Mouse (Mus musculus) B cell, adult 2 months (primary cell): ENCODE data around the gene Efnb1.

Source experiments
- DNase-seq, 2 experiments: peaks; one replicate each; pipeline ENCODE4 v3.0.0; 2022

Gene Efnb1

GRCm38 (mm10) chrX:99154358-99154757 lies 18.4 kb downstream of the Efnb1 start:
- no peak for DNase-seq

DNA sequence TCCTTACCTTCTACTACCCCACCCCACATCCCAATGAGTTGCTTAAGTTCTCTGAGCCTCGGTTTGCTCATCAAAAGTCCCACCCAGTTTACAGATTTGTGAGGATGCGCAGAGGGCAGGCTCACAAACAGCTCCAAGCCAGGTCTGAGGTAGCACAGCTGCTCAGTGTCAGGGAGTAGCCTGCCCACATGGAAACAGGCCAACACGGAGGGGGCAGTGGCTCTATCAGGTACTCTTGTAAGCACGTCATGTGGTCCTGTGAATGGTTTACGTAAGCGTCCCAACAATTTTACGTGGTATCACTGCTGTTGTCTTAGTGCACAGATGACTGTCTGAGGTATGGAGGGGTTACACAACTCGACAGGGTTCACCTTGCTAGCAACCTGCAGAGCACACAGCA lies 23.1 kb downstream of the Efnb1 start:
- no peak for DNase-seq

GRCm38 (mm10) chrX:99164111-99164510 lies 28.2 kb downstream of the Efnb1 start:
- DNase-seq = no peak

GRCm38 (mm10) chrX:99164855-99165368 lies 29.0 kb downstream of the Efnb1 start:
- DNase-seq = no peak

- no peak for DNase-seq
Measured at GRCm38 (mm10) chrX:99167014-99167413, 31.1 kb downstream of the Efnb1 start.

- DNase-seq = no peak
Measured at GRCm38 (mm10) chrX:99167550-99167949, 31.6 kb downstream of the Efnb1 start.

DNA sequence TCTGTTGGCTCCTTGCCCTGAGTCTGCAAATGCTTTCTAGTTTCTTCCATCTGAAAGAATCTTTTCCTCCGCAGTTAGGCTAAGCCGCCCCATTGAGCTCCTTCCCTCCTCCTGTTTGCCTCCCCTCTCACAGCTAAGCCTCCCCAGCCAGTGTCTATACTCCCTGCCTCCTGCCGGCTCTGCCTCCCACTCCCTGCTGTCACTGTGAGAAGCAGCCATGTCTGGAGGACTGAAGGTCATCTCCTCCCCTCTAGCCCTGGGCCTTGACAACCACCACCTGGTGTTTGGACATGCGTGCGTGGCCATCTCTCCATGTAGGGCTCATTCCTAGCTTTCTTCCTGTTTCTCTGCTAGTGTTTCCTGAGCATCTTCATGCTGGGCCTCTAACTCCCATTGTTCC lies 36.4 kb downstream of the Efnb1 start:
- no peak for DNase-seq

- DNase-seq = no peak
Measured at GRCm38 (mm10) chrX:99185081-99185596, 49.2 kb downstream of the Efnb1 start.

DNA sequence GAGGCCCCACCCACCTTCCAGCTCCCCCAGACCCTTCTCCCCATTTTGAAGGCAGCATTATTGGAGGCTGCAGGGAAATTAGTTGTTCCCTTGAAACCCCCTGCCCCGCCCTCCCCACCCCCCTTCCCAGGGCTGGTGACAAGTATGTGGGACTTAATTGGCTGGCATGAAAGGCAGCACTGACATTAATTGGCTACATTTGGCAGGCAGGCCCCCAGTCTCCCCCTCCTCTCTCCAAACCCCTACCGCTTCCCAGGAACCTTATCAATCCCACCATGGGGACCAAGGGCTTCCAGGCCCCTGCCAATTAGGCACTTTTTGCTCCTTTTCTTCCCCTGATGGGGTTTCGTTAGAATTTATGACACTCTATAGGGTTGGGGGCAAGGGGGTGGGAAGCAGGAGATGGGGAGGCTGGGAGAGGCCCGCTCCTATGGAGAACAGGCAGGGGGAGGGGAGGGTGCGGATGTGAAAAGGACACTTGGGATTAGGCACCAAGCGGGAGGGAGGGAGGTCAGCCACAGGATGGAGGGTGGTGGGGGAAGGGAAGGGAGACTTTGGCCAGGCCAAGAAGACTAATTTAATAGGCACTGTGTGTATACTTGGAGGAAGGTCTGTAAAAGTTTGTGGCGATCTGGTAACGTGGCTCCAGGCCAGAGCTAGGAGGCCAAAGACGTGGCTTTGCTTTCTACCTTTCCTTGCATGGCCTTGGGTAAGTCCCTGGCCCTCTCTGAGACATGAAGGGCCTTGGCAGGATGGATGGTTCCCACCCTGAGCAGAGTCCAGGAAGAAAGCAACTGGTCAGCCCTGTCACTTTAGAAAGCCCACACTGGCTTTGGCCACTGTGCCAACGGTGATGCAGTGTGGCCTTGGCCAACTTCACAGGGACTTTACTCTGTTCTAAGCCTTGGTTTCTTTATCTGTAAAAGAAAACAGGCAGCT lies 50.8 kb downstream of the Efnb1 start:
- no peak for DNase-seq

GRCm38 (mm10) chrX:99191441-99192087 lies 55.6 kb downstream of the Efnb1 start:
- no peak for DNase-seq

GRCm38 (mm10) chrX:99196910-99197309 lies 61.0 kb downstream of the Efnb1 start:
- DNase-seq = no peak

DNA sequence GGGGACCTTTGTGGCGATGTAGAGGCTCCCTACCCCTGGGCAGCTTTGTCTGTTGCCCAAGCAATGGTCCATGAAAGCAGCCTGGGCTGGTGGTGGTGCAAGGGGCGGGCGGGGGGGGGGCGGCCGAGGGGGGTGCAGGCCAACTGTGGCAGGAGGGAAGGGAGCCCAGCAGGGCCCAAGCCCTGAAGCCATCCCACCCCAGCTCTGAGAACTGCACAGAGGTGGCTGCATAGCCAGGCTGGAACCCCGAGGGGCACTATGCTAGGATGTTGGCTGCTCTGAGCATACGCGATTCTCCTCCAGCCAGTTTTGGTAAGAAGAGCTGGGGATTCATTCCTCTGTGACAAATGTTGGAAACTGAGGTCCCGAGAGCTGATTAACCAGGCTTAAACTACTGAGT lies 62.6 kb downstream of the Efnb1 start:
- DNase-seq = no peak
